17 mouse cellular contexts compared by ENCODE assay signal in genomic region chr2:179197471-179197870, GRCm38 (mm10).
DNase-seq lines count a peak whose midpoint lies in the region.
"Had no signal": no experiment of that assay in that cellular context is flagged by ENCODE, and none has a peak within 500 bp of the region (broad histone marks: within the 10 kb centered on the region; RNA-seq: fewer than 3 reads in every experiment).

No protein-coding gene starts in this region.

- 0 out of 2 replicates have a peak, but pooled peaks cover 3% of the 10 kb centered on the region for H3K27me3 ChIP-seq in heart, embryonic 10.5 days (ENCODE audit: insufficient read depth, poor library complexity, severe bottlenecking)
- H3K27me3 ChIP-seq: CH12.LX, Patski had no signal

- no peaks in the 10 kb centered on the region for H3K4me1 ChIP-seq in heart, embryonic 10.5 days

- peak; percentile 78 for DNase-seq in heart, adult 11 months
- DNase-seq in heart, postnatal 4 days = no peak
- DNase-seq in heart, embryonic 10.5 days (ENCODE audit: low spot score) = peak; percentile 52
- no peak for DNase-seq in heart, adult 18-20 months
- DNase-seq: adrenal gland, adult 2 months; adrenal gland, adult 8-10 months; adrenal gland, postnatal 10 days; adrenal gland, postnatal 14 days; adrenal gland, postnatal 25 days; adrenal gland, postnatal 36 days; B cell, adult 2 months; cerebellum, adult 11 months; cerebellum, adult 11-12 months; cerebellum, adult 18-20 months had no signal

- no peaks in the 10 kb centered on the region for H3K36me3 ChIP-seq in heart, embryonic 10.5 days
- H3K36me3 ChIP-seq: G1E had no signal

- H3K4me3 ChIP-seq in heart, embryonic 10.5 days = no peak overlapping the region

- WGBS in heart, embryonic 10.5 days = 90% methylated on average over 1 of the region's 1 CpGs

- H3K27ac ChIP-seq in heart, embryonic 10.5 days = no peak overlapping the region

- no peaks in the 10 kb centered on the region for H3K9me3 ChIP-seq in heart, embryonic 10.5 days

Comparison
In these comparisons a context has a peak if more than half of its experiments do, and no peak if none do; other contexts are left out.
1. DNase-seq: peak in heart, adult 11 months (single experiment) and heart, embryonic 10.5 days (single experiment); none in heart, postnatal 4 days (single experiment) and heart, adult 18-20 months (0 of 2).